Mouse (Mus musculus): Measurements from ENCODE around the gene Slc44a2.

Slc44a2 gene

GRCm38 (mm10) chr9:21383966-21384365 lies 63.5 kb downstream of the Slc44a2 start:
- no peak for DNase-seq

GRCm38 (mm10) chr9:21392646-21393175 lies 72.2 kb downstream of the Slc44a2 start:
- no peak for DNase-seq

DNA sequence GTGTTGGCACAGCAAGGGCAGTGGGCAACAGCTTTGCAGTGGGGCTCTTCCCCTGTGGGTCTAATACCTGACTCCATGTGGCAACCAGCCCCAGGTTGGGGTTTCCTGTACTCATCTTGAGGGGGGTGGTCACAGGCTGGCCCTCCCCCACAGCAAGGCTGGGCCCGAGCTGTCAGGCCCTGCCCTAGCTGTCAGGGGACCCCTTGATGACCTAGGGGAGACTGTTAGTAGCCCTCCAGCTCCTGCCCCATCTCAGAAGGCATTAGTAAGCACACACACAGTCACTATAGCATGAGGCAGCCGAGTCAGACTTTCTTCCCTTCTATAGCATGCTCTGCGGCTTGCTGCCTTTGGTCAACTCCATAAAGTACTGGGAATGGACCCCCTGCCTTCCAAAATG lies 75.2 kb downstream of the Slc44a2 start:
- DNase-seq, result no peak

- DNase-seq, result no peak
Observed at GRCm38 (mm10) chr9:21397170-21397569, 76.7 kb downstream of the Slc44a2 start.

GRCm38 (mm10) chr9:21401042-21401441 lies 80.5 kb downstream of the Slc44a2 start:
- no peak for DNase-seq

GRCm38 (mm10) chr9:21402764-21403253 lies 82.3 kb downstream of the Slc44a2 start:
- no peak for DNase-seq

GRCm38 (mm10) chr9:21403745-21404144 lies 83.2 kb downstream of the Slc44a2 start:
- DNase-seq, result no peak
